Mouse (Mus musculus): ENCODE results near the gene Stxbp6. TPM values are rescaled to one million over a fixed set of nuclear protein-coding genes. Genes with fewer than 3 reads are reported as not detected.
"Not testable (repeated sequence)": the region's sequence is repeated elsewhere in the genome, so short reads cannot be mapped to it uniquely, and the experiment has no call there.

Stxbp6 gene
- polyA plus RNA-seq (2015; fragmentation: Nextera tagmentation; extraction: Ambion mirVana), result 11.1 and 12.4 TPM in 2 replicates

GRCm38 (mm10) chr12:45074611-45075342 lies at the start of gene Stxbp6:
Stxbp6 (minus strand) TSS chr12:45074709.
- peak within 1 kb of the TSS; percentile 73 for H3K4me3 ChIP-seq
- H3K4me1 ChIP-seq (replicated peaks), result peaks cover 24% of the 10 kb centered on the region
- peak within 1 kb of the TSS; percentile 83 for H3K9ac ChIP-seq

GRCm38 (mm10) chr12:45102954-45103353 lies 28.4 kb upstream of the Stxbp6 start:
- H3K9me3 ChIP-seq; H3K9ac ChIP-seq; H3K36me3 ChIP-seq; H3K27me3 ChIP-seq; H3K27ac ChIP-seq; H3K4me1 ChIP-seq (replicated peaks); H3K4me3 ChIP-seq; H3K4me2 ChIP-seq; ATAC-seq (ENCODE audit: low FRiP score): not testable (repeated sequence)
- WGBS, result 75% methylated on average over 2 of the region's 2 CpGs

More at GRCm38 (mm10) chr12:45074611-45075342, at the start of gene Stxbp6:
- H3K27ac ChIP-seq, result peak within 1 kb of the TSS; percentile 79
- peak within 1 kb of the TSS; percentile 99 for H3K4me2 ChIP-seq
- H3K27me3 ChIP-seq, result peaks cover 21% of the 10 kb centered on the region
- no peaks in the 10 kb centered on the region for H3K36me3 ChIP-seq
- no peaks in the 10 kb centered on the region for H3K9me3 ChIP-seq
- peak; percentile 67 for ATAC-seq (ENCODE audit: low FRiP score)
- 2% methylated on average over 20 of the region's 20 CpGs for WGBS

- Histone ChIP-seq H3K27ac (no peak overlapping the region), H3K4me3 (no peak overlapping the region)
- WGBS, result 74% methylated on average over 2 of the region's 2 CpGs
These were observed 19.2 kb upstream of the Stxbp6 start for GRCm38 (mm10) chr12:45093732-45094131.

GRCm38 (mm10) chr12:45092444-45092843 lies 17.9 kb upstream of the Stxbp6 start:
- 89% methylated on average over 3 of the region's 3 CpGs for WGBS

More at GRCm38 (mm10) chr12:45093732-45094131, 19.2 kb upstream of the Stxbp6 start:
- no peaks in the 10 kb centered on the region for H3K9me3 ChIP-seq
- no peaks in the 10 kb centered on the region for H3K36me3 ChIP-seq
- no peak overlapping the region for H3K9ac ChIP-seq
- no peak for ATAC-seq (ENCODE audit: low FRiP score)
- H3K4me2 ChIP-seq, result no peak overlapping the region
- no peaks in the 10 kb centered on the region for H3K4me1 ChIP-seq (replicated peaks)
- H3K27me3 ChIP-seq, result no peaks in the 10 kb centered on the region

GRCm38 (mm10) chr12:45083145-45083475 lies 8.6 kb upstream of the Stxbp6 start:
- Histone ChIP-seq H3K4me2 (no peak overlapping the region), H3K27me3 (no peaks in the 10 kb centered on the region), H3K9me3 (no peaks in the 10 kb centered on the region), H3K4me3 (no peak overlapping the region), H3K36me3 (no peaks in the 10 kb centered on the region), H3K9ac (no peak overlapping the region), H3K27ac (no peak overlapping the region), H3K4me1 (replicated peaks) (no peaks in the 10 kb centered on the region)
- 80% methylated on average over 1 of the region's 1 CpGs for WGBS
- ATAC-seq (ENCODE audit: low FRiP score), result no peak

More at GRCm38 (mm10) chr12:45092444-45092843, 17.9 kb upstream of the Stxbp6 start:
- Histone ChIP-seq H3K4me1 (replicated peaks) (no peaks in the 10 kb centered on the region), H3K4me2 (no peak overlapping the region), H3K9me3 (no peaks in the 10 kb centered on the region), H3K36me3 (no peaks in the 10 kb centered on the region), H3K27ac (no peak overlapping the region), H3K27me3 (no peaks in the 10 kb centered on the region), H3K9ac (no peak overlapping the region), H3K4me3 (no peak overlapping the region)
- ATAC-seq (ENCODE audit: low FRiP score), result no peak

- Histone ChIP-seq H3K36me3 (no peaks in the 10 kb centered on the region), H3K9ac (no peak overlapping the region), H3K4me1 (replicated peaks) (no peaks in the 10 kb centered on the region), H3K27me3 (no peaks in the 10 kb centered on the region), H3K4me2 (no peak overlapping the region), H3K27ac (no peak overlapping the region), H3K4me3 (no peak overlapping the region), H3K9me3 (no peaks in the 10 kb centered on the region)
- no peak for ATAC-seq (ENCODE audit: low FRiP score)
- WGBS, result 85% methylated on average over 4 of the region's 4 CpGs
These were observed 8.1 kb upstream of the Stxbp6 start for GRCm38 (mm10) chr12:45082379-45083144.

GRCm38 (mm10) chr12:45081617-45082016 lies 7.1 kb upstream of the Stxbp6 start:
- Histone ChIP-seq H3K36me3 (no peaks in the 10 kb centered on the region), H3K9me3 (no peaks in the 10 kb centered on the region), H3K4me1 (replicated peaks) (no peaks in the 10 kb centered on the region), H3K4me3 (no peak overlapping the region), H3K27me3 (no peaks in the 10 kb centered on the region), H3K4me2 (no peak overlapping the region), H3K27ac (no peak overlapping the region), H3K9ac (no peak overlapping the region)
- WGBS, result 77% methylated on average over 1 of the region's 1 CpGs
- no peak for ATAC-seq (ENCODE audit: low FRiP score)

GRCm38 (mm10) chr12:45080753-45081122 lies 6.2 kb upstream of the Stxbp6 start:
- 74% methylated on average over 5 of the region's 5 CpGs for WGBS
- Histone ChIP-seq H3K4me1 (replicated peaks) (no peaks in the 10 kb centered on the region), H3K36me3 (no peaks in the 10 kb centered on the region), H3K4me3 (no peak overlapping the region), H3K4me2 (no peak overlapping the region), H3K9ac (no peak overlapping the region), H3K27ac (no peak overlapping the region), H3K9me3 (no peaks in the 10 kb centered on the region), H3K27me3 (peaks cover 4% of the 10 kb centered on the region; the same call in 1 of the 2 replicates)
- no peak for ATAC-seq (ENCODE audit: low FRiP score)

- Histone ChIP-seq H3K27ac (no peak overlapping the region), H3K9ac (no peak overlapping the region), H3K27me3 (peaks cover 8% of the 10 kb centered on the region), H3K9me3 (no peaks in the 10 kb centered on the region), H3K4me1 (replicated peaks) (peaks cover 4% of the 10 kb centered on the region), H3K4me3 (no peak overlapping the region), H3K36me3 (no peaks in the 10 kb centered on the region), H3K4me2 (no peak overlapping the region)
- ATAC-seq (ENCODE audit: low FRiP score), result no peak
- WGBS, result 82% methylated on average over 5 of the region's 5 CpGs
These were observed 5.7 kb upstream of the Stxbp6 start for GRCm38 (mm10) chr12:45080036-45080752.

GRCm38 (mm10) chr12:45075631-45076030 lies 1.1 kb upstream of the Stxbp6 start:
- no peaks in the 10 kb centered on the region for H3K9me3 ChIP-seq
- no peaks in the 10 kb centered on the region for H3K36me3 ChIP-seq
- H3K4me3 ChIP-seq, result no peak overlapping the region
- WGBS, result 77% methylated on average over 11 of the region's 11 CpGs
- H3K27ac ChIP-seq, result no peak overlapping the region
- H3K4me2 ChIP-seq, result peak overlapping the region; percentile 99; the same call in 1 of the 2 replicates
- H3K27me3 ChIP-seq, result peaks cover 21% of the 10 kb centered on the region
- no peak overlapping the region for H3K9ac ChIP-seq
- H3K4me1 ChIP-seq (replicated peaks), result peaks cover 24% of the 10 kb centered on the region
- no peak for ATAC-seq (ENCODE audit: low FRiP score)

GRCm38 (mm10) chr12:45074042-45074601 lies 387 bp downstream of the Stxbp6 start:
- H3K4me1 ChIP-seq (replicated peaks), result peaks cover 24% of the 10 kb centered on the region
- H3K9me3 ChIP-seq, result no peaks in the 10 kb centered on the region
- ATAC-seq (ENCODE audit: low FRiP score), result peak; percentile 89
- peak overlapping the region; percentile 83 for H3K9ac ChIP-seq
- H3K27me3 ChIP-seq, result peaks cover 21% of the 10 kb centered on the region
- H3K36me3 ChIP-seq, result no peaks in the 10 kb centered on the region
- H3K4me3 ChIP-seq, result peak overlapping the region; percentile 73
- peak overlapping the region; percentile 99 for H3K4me2 ChIP-seq
- peak overlapping the region; percentile 79 for H3K27ac ChIP-seq
- WGBS, result under 1% methylated on average over 59 of the region's 62 CpGs
